Mouse (Mus musculus) mesoderm, embryonic 11.5 days (tissue): ENCODE measurements at regions not wholly inside any gene's neighbourhood (a gene's known extent, or its start where the extent isn't known, plus 50 kb on each side); places are given as distances from the start of the nearest gene placed in this dataset.
A peak's percentile ranks its signal among the peaks of the same experiment; 100 is the strongest.
"Not testable (repeated sequence)": the region's sequence is repeated elsewhere in the genome, so short reads cannot be mapped to it uniquely, and the experiment has no call there.

ENCODE experiments used
- DNase-seq: peaks from one replicate; pipeline ENCODE4 v3.0.0-alpha.2; 2012; ENCODE audit warnings: low read depth, low spot score

DNA sequence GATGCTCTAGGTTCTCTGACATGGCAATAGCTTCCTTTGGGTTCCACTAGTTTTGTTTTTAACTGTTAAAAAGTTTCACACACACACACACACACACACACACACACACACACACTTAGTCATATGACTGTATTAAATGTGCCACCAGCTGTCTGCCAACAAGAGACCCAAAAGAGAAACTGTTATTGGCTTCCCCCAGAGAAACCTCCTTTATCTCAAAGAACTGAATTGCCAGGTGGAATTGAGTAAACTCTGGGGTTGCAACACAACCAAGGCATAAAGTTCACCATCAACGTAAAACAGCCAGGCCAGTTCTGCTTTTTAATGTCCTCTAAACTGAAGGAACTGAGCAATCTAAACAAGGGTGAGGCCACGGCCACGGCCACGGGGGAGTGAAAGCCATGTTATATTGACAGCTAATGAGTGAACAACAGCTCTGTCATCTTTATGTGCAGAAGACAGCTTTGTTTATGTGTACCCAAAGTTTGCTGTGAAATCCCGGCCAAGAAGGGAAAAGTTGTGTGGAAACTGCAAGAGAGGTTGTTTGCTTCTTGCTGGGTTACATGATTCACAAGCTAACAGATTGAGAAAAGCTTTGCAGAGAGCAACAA lies 69.3 kb downstream of the Btg1 start:
- DNase-seq = no peak

DNA sequence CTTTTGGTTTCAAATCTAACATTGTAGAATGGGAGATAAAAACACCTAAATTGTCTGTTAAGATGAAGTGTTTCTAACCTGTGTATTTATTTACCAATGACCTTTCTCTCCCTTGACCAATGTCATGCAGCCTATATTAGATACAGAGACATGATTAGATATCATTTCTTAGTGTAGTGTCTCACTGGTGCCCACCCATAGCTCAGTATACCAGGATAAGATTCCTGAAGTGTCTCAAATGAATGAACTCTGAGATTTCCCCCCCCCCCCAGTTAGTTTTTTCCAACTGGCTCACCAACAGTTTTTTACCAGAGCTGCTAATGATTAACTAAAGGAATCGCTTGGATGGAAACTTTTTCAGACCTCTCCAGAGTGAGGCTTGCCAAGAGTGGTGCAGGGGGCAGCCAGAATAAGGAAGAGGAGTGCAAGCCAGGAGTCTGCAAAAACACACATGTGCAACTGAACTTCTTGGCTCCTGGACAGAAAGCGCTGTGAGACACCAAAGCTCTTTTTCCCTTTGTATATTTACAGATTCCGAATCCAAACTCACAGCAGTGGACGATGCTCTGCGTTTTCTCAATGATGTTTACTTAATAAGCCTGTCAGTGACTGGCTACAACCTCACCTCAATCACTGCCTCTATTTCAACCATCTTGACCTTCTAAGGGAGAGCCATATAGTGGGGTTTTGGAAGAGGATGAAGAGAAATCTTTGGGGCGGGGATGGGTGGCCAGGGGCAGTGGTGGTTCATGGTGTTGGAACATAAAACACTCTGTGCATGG lies 70.0 kb downstream of the Btg1 start:
- no peak for DNase-seq

DNA sequence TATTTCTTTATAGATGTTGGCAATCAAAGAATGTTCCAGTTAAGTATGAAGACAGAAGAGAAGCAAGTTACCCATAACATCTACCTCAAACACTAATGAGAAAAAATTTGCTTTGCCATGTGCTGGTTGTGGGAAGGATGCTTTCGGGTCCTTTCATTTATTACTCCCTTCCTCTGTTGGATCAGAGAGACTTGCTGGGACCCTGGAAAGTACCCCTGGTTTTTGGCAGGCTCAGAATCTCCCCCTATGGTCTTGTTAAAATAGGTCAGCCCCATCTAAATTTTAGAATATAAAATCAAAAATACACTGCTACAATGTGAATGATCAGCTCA lies 70.6 kb downstream of the Btg1 start:
- no peak for DNase-seq

DNA sequence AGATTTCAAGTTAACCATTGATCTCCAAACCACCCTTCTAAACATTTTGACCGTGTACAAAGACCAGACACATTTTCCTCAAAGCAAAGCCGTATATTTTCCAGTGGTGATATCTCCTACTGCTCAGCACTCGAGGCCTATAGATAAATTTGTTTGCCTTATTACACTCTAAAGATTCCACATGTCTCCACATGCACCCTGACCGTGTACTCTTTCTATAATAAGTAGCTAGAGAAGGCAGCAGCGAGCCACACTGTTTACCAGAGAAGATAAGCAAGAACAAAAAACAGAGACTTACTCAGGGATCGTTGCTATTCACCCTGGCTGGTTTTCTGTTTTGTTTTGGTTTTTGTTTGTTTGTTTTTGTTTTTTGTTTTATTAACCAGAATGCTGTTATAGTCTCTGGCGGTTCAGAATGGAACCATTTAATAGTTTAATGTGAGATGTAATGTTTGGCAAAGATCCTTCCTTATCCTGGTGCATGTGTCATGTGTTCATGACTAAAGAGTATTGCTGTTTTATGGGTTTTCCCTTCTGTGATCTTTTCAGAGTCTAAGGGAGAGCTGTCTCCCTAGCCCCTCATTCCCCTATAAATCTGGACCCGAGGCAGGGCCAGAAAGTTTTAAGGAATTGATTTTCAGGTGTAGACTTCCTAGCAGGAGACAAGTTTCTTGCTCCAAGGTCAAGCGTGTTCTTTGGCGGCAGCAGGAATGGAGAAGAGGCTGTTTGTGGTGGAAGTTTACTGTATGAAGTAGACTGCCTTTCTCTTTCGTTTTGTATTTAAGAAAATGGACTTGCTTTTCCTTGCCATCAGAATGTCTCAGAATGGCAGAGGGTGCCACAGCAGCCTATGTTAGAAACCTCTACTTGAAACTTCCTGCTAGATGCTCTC lies 73.4 kb downstream of the Btg1 start:
- no peak for DNase-seq

DNA sequence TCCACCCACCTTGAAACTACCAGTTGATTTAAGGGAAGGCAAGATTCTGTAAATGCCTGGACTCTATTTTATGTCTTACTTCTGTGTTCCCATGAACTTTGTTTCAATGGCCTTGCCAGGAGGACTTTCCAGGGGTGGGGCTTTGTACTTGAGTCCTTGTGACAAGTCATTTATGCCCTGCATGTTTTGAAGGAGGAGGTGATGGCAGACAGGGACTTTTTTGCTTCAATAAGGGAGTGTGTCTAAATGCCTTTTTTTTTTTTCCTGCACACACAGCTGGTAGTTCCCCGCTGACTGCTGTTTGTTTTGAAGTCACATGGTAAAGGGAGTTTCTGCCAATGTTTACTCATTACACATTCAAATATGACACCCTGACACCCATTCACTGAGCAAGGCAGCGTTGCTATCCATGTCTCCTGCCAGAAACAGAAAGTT lies 74.1 kb downstream of the Btg1 start:
- no peak for DNase-seq

DNA sequence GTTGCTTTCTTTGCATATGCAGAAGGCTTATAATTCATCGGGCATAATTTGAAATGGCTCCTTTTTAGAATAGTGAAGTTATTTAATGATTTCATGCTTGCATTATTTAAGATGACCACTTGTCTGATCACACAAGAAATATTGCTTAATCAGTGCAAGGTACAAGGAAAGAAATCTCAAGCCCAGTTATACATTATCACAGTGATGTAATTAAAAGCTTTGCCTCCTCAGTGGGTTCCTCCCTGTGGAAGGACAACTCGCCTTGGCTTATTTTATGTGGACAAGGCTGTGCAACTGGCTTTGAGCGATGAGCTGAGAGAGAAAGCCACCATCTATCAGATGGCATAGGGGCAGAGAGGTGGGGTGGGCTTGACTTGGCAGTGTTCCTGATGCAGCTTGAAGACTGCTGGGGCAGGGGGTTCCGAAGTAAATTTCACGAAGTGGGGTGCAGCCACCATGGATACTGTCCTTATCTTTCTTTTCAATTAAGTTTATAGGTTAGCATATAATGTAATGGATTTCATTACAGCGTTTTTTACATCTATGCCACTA lies 74.6 kb downstream of the Btg1 start:
- DNase-seq = no peak

DNA sequence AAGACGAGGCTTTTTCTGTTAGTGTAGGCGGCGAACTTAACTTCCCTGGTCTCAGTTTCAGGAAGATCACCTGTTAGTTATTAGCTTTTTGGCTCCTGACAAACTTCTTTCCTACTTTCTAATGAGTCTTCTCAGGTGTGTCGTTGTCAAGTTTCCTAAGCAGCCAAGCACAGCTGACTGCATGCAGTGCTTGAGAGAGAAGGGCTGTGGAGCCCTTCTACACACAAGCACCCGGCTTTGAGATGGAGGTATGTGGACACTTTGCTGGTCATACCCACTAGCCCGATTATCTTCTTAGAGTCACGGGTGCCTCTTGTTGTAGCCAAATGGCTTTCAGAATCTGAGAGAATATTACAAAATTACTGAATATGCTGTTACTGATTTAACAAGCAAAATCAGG lies 76.0 kb downstream of the Btg1 start:
- no peak for DNase-seq

DNA sequence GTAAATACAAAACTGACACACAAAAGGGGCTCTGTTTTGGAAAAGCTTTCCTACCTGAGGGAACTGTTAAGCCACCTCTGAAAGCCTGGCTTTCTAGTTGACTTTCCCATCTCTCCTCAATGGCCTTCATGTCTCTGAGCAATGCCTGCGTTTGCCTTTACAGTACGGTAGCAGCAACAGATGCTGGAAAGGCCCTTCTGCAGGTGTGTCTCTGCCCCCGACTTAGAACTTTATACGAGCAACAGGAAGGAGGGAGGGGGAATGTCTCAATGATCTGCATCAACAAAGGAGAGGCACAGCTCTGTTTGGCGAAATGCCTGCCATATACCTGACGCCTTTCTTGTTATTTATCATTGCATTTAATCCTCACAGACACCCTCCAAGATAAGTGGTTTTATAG lies 77.0 kb downstream of the Btg1 start:
- DNase-seq = no peak

DNA sequence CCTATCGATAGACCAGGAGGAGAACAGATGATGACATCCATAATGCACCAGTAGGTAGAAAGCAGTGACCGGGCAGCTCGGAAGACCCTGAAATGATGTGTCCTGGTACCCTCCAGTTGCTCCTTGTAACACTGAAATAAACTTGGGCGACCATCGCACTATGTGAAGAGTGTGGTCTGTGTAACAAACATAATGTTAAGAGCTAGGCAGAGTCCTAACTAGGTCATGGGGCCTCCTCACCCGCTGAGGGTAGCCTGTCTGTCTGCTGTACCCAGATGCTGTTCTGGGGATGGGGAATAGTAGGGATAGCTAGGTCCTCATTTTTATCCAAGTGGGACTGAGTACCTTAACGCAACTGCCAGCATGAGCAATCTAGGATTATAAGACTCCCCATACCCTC lies 79.8 kb downstream of the Btg1 start:
- DNase-seq = no peak

DNA sequence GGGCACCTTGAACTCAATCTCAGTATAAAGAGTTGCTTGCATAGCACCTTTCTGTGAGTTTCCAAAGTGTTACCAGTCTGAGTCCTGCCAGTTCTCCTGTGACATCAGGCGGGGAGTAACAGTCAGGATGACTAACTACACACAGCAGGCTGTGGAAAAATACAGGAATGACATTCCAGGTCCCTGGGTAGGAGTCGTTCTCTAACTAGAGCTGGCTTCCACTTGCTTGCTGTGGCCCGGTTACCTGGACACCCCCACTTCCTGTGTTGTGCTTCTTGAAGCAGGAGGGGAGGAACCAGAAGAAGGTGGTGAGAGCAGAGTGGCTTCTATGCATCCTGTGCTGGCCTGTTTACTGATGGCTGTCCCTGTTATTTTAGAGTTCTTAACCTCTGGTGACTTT lies 81.0 kb downstream of the Btg1 start:
- DNase-seq = no peak

DNA sequence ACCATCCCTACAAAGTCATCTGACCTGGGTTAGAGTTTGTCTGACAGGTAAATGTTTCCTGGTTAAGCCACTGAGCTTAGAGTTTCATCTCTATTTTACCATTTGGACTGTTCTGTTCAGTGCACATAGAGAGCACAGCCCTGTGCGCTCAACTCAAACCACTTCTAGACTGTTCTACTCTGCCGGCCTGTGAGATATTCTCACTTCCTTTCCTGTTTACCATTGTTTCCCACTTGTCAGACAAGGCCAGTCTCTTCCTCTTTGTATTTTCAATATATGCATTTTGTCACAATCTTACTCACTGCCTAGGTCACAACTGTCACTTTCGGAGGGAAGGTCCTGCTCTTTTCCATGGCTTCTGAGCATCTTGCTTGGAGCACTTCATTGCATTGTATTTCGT lies 89.8 kb downstream of the Btg1 start:
- DNase-seq = no peak

DNA sequence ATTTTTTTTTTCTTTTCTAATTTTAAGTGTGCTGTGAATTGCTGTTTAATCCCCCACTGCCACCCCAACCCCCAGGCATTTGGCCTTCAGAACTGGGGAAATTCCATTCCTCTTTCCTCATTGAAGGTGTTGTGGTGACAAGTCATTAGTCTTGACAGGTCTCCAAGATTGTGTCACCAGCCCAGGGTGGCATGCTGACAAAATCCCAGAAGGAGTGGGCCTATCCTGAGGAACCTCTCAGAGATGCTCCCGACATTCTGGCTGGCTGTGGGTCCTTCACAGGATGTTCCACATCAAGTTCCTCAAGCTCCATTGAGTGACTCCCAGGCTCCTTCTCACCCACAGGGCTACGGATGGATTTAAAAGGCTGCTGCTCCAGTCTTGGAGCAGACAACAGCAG lies 91.7 kb downstream of the Btg1 start:
- no peak for DNase-seq

DNA sequence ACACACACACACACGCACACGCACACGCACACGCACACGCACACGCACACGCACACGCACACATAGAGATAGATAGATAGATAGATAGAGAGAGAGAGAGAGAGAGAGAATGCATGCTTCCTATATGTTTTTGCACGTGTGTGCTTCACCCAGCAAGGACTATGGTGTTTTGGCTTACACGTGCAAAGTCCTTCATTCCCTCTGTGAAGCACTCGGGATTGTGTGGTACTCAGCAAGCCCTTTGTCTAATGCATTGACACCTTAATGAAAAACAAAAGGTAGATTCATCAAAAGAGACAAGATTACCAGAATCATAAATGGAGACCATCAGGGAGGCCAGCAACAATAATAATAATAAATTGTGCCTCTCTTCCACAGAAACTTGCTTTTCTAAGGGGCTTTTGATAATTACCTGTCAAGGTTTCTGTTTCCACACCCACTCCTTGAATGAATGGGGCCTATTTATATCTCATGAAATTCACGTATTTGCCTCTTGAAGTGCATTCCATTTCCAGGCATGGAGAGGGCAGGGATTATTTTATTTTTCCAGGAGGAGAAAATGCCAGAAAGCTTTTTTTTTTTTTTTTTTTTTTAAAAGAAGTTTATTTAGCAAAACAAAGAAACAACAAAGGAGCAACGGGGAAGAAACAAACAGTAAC lies 93.0 kb downstream of the Btg1 start:
- DNase-seq = no peak

DNA sequence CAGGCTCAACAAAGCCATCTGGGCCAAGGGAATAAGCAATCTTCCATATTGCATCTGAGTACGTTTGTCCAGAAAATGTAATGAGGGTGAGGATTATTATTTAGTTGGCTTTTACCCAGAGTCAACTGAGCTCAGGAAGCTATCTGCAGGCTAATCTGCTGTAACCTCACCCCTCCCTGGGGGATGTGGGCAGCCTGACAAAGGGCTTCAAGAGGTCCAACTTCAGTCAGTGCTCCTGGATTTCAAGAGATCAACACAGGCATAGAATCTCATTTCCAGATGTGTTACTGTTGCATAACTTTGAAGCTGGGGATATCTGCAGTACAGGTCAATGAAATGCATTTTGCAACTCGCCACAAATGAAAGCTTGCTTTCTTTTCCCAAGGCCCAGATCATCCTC lies 95.2 kb downstream of the Btg1 start:
- no peak for DNase-seq

DNA sequence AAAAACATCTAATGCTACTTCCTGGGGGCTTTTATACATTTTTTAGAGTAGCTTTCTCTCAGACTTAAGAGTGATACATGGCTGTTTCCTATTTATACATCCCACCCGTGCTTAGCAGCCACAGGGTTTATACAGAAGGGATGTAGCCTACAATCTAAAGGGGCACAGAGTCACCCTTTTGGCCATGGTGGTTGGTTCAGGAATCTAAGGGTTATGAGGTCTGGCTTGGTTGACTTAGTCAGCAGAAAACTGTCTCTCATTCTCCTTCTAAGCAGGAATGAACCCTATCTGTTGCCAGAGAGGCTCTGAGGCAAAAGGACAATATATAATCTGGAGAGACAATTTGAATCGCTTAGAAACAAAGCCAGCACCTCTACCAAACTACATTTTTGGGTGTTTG lies 97.9 kb downstream of the Btg1 start:
- no peak for DNase-seq

DNA sequence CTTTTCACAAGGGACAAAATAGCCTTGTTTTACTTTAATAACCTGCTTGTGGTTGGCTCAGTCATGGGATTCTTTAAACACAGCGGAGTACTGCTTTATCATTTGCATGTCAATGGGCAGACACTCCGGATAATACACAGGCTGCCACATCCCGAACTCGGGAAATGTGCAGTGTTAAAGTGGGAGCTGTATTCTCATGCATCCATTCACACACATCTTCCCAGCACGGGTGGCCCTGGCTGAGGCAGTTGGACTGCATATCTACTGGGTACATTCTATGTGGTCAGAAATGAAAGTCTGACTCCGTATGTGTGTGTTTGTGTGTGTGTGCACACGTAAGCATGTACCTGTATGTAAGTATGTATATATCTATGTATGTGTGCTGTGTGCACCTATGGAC lies 100.5 kb downstream of the Btg1 start:
- no peak for DNase-seq

DNA sequence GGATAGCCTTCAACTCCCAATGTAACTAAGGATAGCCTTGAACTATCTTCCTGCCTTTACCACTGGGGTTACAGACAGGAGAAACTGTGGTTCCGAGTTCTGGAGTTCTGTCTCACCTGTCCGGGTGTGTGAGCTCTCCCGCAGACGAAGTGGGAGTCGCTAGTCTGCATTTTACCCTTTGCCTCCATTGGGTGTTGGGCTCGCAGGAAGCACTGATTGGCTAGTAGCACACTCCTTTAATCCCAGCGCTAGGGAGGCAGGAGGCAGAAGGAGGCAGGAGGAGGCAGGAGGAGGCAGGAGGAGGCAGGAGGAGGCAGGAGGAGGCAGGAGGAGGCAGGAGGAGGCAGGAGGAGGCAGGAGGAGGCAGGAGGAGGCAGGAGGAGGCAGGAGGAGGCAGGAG lies 101.9 kb downstream of the Btg1 start:
- not testable (repeated sequence) for DNase-seq

DNA sequence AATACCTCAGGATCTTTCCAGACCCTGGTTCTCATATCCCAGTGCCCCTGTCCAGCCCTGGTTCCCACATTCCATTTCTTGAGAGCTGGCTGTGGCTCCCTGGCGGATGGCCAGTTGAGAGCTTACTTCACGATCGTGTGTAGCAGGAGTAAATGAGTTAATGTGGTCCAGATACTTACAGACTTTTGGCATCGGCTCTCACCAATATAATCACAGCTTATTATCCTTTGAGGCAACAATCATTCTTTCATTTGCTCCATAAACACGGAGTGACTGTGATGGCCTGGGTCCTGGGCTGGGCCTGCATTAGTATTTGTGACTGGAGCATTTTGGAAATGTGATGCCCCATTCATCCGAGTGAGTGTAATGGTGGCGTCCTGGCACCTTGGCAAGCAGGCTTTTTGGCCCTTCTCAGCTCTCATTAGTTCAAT lies 103.5 kb downstream of the Btg1 start:
- DNase-seq = no peak

DNA sequence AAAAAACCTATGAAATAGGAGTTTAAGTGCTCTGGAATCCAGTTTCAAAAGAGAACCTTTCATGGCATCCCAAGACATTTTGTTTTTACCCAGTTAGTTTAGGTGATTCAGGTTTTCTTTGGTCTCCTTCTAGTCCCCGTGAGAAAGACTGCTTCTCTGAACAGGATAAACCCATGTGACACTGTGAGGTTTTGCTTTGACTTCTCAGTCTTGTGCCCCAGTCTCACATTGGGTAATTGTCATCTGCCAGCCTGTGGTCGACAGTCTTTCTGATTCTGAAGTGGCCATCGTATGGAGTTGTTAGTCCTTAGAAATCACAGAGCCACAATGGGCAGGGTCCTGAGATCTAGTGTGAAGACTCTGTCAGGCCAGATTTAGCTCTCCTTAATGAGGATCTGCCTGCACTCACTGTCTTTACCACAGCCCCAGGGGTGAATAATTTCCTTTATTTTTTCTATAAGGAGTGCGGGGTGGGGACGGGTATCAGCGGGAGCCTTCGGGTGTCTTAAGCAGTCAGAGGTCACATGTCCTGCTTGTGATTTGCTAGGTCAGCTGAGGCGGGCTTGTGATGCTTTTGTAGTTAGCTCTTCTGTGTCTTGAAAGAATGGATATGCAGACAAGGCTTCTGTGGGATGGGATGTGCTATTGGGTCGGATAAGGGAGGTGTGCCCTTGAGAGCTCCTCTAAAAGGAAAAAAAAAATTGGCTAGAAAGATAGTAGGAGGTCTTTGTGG lies 104.3 kb downstream of the Btg1 start:
- no peak for DNase-seq

DNA sequence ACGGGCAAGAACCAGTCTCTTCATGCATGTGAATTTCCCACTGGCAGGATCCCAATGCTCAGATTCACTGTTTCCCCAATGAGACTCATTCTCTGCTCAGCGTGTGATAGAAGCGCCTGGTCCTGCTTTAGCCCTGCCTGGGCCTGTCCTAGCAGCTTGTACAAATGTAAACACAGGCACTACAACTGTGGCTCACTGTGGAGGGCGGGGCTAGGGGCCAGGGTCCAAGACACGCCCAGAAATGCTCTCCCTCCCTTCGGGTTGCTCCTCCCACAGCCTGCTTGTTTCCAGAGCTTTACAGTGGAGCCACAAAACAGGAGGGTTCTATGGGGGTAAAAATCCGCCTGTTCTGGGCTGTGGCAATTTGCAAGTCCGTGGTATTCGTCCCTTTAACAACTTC lies 105.7 kb downstream of the Btg1 start:
- DNase-seq = peak; percentile 61

DNA sequence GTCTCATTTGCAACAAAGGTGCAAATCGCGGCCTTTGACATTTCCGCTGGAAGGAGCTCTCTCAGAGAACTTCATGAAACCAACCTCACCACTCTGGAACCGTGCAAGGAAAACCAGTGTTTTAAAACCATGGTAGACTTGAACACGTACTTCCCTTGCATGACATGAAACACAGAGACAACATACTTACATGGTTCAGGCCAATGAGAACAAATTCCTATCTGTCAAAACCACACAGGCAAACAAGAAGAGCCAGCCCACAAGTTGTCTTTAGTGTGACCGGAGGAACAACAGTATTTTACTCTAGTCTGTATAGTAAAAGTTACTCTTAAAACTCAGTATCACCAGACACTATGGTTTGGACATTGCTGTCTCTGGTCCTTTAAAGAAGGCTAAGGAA lies 106.3 kb downstream of the Btg1 start:
- DNase-seq = no peak
